Mouse (Mus musculus) limb, embryonic 14.5 days (tissue): ENCODE results near the gene Plekha1. TPM values are rescaled to one million over a fixed set of nuclear protein-coding genes. Genes with fewer than 3 reads are reported as not detected.

Experiments
- ATAC-seq: fragments of 200-750 bp; cut with Nextera tagmentation; 2 replicates; pipeline ENCODE4 v1.8.0; 2017; ENCODE audit warnings: low read depth, moderate number of reproducible peaks, moderate TSS enrichment; ENCODE audit not compliant: low FRiP score
- DNase-seq: peaks from one replicate; pipeline ENCODE4 v3.0.0-alpha.2; 2015; ENCODE audit warnings: low spot score
- H3K27ac ChIP-seq: fragments of 300-500 bp; sonication (generic); replicated peaks from 2 replicates; pipeline ENCODE4 v1.5.1; 2014; ENCODE audit warnings: low read depth, mild to moderate bottlenecking, low read length, moderate library complexity, mixed read lengths
- H3K27me3 ChIP-seq: fragments of 300-500 bp; sonication (generic); 2 replicates; pipeline ENCODE4 v1.6.1; 2014; ENCODE audit warnings: low read length, mixed read lengths; ENCODE audit not compliant: control insufficient read depth, insufficient read depth
- H3K36me3 ChIP-seq: fragments of 300-500 bp; sonication (generic); 2 replicates; pipeline ENCODE4 v1.6.1; 2014; ENCODE audit warnings: mild to moderate bottlenecking, low read length, moderate library complexity, mixed read lengths; ENCODE audit not compliant: control insufficient read depth, insufficient read depth
- H3K4me1 ChIP-seq: fragments of 300-500 bp; sonication (generic); 2 replicates; pipeline ENCODE4 v1.6.1; 2014; ENCODE audit warnings: antibody characterized with exemption, low read length, mixed read lengths; ENCODE audit not compliant: control insufficient read depth, insufficient read depth
- H3K4me2 ChIP-seq: fragments of 300-500 bp; sonication (generic); replicated peaks from 2 replicates; pipeline ENCODE4 v1.6.1; 2014; ENCODE audit warnings: low read depth, mild to moderate bottlenecking, low read length, moderate library complexity; ENCODE audit not compliant: severe bottlenecking
- H3K4me3 ChIP-seq: fragments of 300-500 bp; sonication (generic); replicated peaks from 2 replicates; pipeline ENCODE4 v1.5.1; 2014; ENCODE audit warnings: low read length
- H3K9ac ChIP-seq: fragments of 300-500 bp; sonication (generic); 2 replicates; pipeline ENCODE4 v1.6.1; 2014; ENCODE audit warnings: mild to moderate bottlenecking, low read depth, low read length, moderate library complexity; ENCODE audit not compliant: severe bottlenecking
- H3K9me3 ChIP-seq: fragments of 300-500 bp; sonication (generic); 2 replicates; pipeline ENCODE4 v1.6.1; 2016; ENCODE audit warnings: low read length; ENCODE audit not compliant: control insufficient read depth
- POLR2A ChIP-seq: fragments of 200-500 bp; IDR thresholded peaks from 2 replicates; pipeline ENCODE4 v1.8.0; 2012; ENCODE audit warnings: inconsistent platforms, mild to moderate bottlenecking, moderate library complexity, borderline replicate concordance; ENCODE audit not compliant: insufficient read depth, insufficient read length; ENCODE audit errors: extremely low read depth
- WGBS: fragments of 180-500 bp; shearing (Covaris S2); extraction: QIAGEN DNeasy Blood & Tissue Kit; methylation state at CpG from one replicate; pipeline ENCODE4 v1.1.7; 2014; 5-methylcytosine and 5-hydroxymethylcytosine counted together
- polyA plus RNA-seq, 2 experiments: library from polyadenylated mRNA; depleted of rRNA in 1 of 2; stranded (reverse) in 1 of 2; unstranded in 1 of 2; fragments of >200 nt; fragmentation: Nextera tagmentation in 1 of 2; extraction: Ambion mirVana in 1 of 2; gene quantifications; 2 replicates each; pipeline versions ENCODE4 v1.2.1 to v1.2.3; 2012 to 2014

Gene Plekha1
- polyA plus RNA-seq, 2 experiments: 34.8 to 47.9 TPM

DNA sequence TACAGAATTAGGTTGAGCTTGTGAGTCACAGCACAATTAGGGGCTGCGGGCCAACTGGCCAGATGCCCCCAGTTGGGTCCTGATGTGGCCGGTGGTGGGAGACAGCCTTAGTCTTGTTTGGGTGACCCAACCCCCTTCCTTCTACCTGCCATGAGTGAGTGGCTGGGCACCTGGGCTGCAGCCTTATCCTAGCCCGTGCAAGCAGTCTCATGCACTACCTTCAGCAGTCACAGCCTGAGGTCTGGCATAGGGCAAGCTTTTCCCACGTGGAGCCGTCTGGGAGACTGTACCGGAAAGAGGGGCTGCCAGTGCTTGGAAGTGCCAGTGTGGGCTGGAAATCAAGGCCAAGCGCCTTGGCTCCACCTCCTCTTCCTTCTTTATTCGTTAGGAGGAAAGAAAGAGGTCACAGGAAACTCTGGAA is 83.8 kb downstream of the Plekha1 start:
- Histone ChIP-seq H3K9ac (no peak overlapping the region), H3K4me2 (no peak overlapping the region), H3K27me3 (no peaks in the 10 kb centered on the region), H3K27ac (no peak overlapping the region), H3K4me3 (no peak overlapping the region), H3K4me1 (peaks cover 16% of the 10 kb centered on the region), H3K9me3 (no peaks in the 10 kb centered on the region), H3K36me3 (0 out of 2 replicates have a peak, but pooled peaks cover 5% of the 10 kb centered on the region)
- WGBS: 42% methylated on average over 7 of the region's 8 CpGs
- ATAC-seq (0 out of 2 replicates have a peak, but pooled peaks have one; percentile 50), DNase-seq (peak; percentile 61)
- no peak for TF ChIP-seq POLR2A

DNA sequence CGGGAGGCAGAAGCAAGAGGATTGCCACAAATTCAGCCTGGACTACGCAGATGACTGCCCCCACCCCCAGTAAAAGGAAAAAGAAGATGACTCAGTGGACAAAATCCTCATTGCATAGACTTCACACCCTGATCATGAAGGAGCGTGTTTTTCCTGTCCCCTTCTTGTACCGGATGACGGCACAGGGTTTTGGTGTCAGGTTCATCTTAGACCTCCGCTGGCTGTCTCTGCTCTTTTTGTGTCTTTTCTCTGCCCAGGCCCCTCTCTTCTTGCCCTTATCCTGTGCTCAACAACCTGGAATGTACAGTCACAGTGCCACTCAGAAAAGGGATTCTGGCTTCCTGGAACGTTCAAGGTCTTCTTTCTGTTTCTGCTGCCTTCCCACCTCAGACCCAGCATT is 84.9 kb downstream of the Plekha1 start:
- 92% methylated on average over 7 of the region's 7 CpGs for WGBS
- Histone ChIP-seq H3K36me3 (no peaks in the 10 kb centered on the region), H3K9ac (no peak overlapping the region), H3K4me3 (no peak overlapping the region), H3K9me3 (no peaks in the 10 kb centered on the region), H3K4me1 (peaks cover 16% of the 10 kb centered on the region), H3K4me2 (no peak overlapping the region), H3K27me3 (no peaks in the 10 kb centered on the region), H3K27ac (no peak overlapping the region)
- no peak for ATAC-seq
- TF ChIP-seq POLR2A: no peak
- DNase-seq: no peak

DNA sequence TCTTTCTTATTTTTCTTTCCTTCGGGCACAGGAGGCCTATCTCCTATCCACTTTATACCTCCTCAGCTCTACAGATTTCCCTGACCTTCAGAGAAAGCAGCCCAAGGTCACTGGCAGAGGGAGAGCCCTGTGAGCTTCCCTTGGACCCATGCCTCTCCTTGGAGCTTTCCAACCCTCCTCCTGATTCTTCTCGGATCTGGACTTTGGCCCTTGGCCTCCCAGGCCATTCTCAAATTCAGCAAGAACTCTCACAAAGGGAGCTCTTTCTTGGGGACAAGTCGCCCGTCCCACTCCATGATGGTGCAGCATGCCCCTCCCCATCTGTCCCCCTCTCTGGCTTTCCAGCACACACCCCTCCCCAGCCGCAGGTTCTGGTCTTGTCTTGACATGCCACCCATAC is 85.4 kb downstream of the Plekha1 start:
- peaks cover 16% of the 10 kb centered on the region for H3K4me1 ChIP-seq
- H3K36me3 ChIP-seq: no peaks in the 10 kb centered on the region
- H3K27me3 ChIP-seq: no peaks in the 10 kb centered on the region
- H3K4me3 ChIP-seq: no peak overlapping the region
- DNase-seq (no peak), ATAC-seq (no peak)
- TF ChIP-seq POLR2A: no peak
- no peak overlapping the region for H3K9ac ChIP-seq
- WGBS: 83% methylated on average over 5 of the region's 5 CpGs
- no peaks in the 10 kb centered on the region for H3K9me3 ChIP-seq
- no peak overlapping the region for H3K27ac ChIP-seq
- no peak overlapping the region for H3K4me2 ChIP-seq

DNA sequence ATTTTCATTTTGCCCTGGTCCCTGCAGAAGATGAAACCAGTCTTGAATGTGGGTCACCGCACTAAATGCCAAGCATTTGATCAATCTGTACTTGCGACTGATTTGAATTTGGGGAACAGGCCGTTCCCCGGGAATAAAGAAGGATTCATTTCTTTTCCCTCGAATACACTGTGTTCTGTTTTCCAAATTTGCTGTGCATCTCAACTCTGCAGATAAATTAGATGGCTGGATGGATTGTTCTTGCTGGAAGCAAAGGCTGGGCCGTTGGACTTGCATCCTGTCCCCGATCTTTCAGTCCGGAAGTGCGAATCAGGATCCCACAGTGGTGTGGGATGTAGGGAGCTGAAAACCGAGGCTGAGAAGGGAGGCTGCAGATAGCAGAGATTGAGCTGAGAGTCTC is 87.8 kb downstream of the Plekha1 start:
- H3K36me3 ChIP-seq: no peaks in the 10 kb centered on the region
- no peak overlapping the region for H3K9ac ChIP-seq
- no peak overlapping the region for H3K4me3 ChIP-seq
- H3K9me3 ChIP-seq: no peaks in the 10 kb centered on the region
- WGBS: 88% methylated on average over 10 of the region's 10 CpGs
- no peak overlapping the region for H3K27ac ChIP-seq
- DNase-seq (no peak), ATAC-seq (no peak)
- no peaks in the 10 kb centered on the region for H3K27me3 ChIP-seq
- H3K4me2 ChIP-seq: no peak overlapping the region
- TF ChIP-seq POLR2A: no peak
- peaks cover 12% of the 10 kb centered on the region for H3K4me1 ChIP-seq

DNA sequence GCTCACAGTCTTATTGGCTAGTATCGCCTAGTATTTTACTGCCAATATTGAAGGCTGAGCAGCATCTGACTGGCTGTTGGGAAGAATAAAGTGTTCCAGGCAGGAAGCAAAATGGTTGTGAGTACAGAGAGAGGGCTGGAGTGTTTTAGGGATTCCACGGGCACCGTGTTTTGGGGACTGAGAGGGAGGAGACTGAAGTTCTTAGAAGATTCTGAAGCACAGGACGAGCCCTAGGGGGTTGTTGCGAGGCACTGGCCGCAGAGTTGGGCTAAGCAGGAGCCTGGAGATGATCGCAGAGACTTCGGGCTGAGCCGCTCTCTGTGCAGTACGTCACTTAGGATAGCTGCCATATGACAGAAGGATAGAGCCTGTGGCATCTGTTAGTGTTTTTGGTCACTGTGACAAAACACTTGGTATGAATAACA is 88.6 kb downstream of the Plekha1 start:
- Histone ChIP-seq H3K27ac (no peak overlapping the region), H3K4me1 (peaks cover 4% of the 10 kb centered on the region; the same call in 1 of the 2 replicates), H3K27me3 (no peaks in the 10 kb centered on the region), H3K4me3 (no peak overlapping the region), H3K9me3 (no peaks in the 10 kb centered on the region), H3K9ac (no peak overlapping the region), H3K4me2 (no peak overlapping the region), H3K36me3 (no peaks in the 10 kb centered on the region)
- ATAC-seq (no peak), DNase-seq (no peak)
- WGBS: 76% methylated on average over 10 of the region's 10 CpGs
- TF ChIP-seq POLR2A: no peak

DNA sequence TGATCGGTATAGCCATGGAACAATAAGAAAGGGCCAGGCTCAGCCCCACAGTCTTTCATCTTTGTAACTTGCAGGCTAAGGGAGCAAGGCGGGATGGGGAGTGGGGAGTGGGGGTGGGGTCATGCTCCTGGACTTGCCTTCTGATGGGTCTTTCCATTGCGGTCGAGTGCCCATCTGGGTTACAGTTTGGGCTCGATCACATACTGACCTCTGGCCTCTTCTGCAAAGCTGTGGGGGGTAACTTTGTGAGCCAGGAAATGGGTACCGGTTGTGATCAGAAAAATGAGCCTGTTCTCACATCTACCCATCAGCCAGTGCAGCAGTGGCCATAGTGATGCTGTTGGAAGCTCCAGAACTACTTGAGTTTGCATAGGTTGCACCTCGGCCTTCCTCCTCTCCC is 93.0 kb downstream of the Plekha1 start:
- Histone ChIP-seq H3K9ac (no peak overlapping the region), H3K27ac (no peak overlapping the region), H3K4me2 (no peak overlapping the region), H3K27me3 (no peaks in the 10 kb centered on the region), H3K4me3 (no peak overlapping the region), H3K9me3 (no peaks in the 10 kb centered on the region), H3K36me3 (no peaks in the 10 kb centered on the region), H3K4me1 (peaks cover 15% of the 10 kb centered on the region)
- no peak for DNase-seq
- 67% methylated on average over 7 of the region's 7 CpGs for WGBS
- ATAC-seq: no peak
- TF ChIP-seq POLR2A: no peak
